Mouse (Mus musculus) embryo, embryonic 11 days (tissue): Measurements from ENCODE around the gene Plxdc2.
A peak's percentile ranks its signal among the peaks of the same experiment; 100 is the strongest.

ENCODE experiments used
- DNase-seq: peaks from one replicate; pipeline ENCODE4 v3.0.0-alpha.2; 2015

Gene Plxdc2

DNA sequence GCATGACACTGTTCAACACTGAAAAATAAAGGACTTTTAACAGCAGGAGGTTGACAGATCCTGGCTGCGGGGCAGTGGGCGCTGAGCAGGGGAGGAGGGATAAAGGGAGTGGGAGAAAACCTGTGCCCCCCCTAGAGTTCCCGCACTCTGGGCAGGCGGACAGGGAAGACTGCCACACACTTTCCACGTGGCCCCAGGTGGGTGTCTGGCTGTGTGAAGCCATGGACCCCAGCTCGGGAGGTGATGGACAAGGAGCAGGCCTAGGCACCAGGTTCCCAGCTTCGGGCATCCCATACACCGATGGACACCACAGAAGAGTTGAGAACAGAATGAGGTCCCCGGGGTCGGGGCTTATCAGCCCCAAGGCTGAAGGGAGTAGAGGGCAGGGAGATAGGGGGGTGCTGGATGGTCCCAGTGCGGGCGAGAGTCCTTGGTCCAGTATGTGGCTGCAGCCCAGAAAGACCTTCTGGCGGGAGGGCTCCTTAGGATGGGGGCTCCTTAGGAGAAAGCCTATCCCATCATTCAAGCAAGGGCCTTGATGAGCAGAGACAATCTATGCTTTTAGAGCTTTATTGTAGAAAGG lies 215.2 kb downstream of the Plxdc2 start:
- no peak for DNase-seq

DNA sequence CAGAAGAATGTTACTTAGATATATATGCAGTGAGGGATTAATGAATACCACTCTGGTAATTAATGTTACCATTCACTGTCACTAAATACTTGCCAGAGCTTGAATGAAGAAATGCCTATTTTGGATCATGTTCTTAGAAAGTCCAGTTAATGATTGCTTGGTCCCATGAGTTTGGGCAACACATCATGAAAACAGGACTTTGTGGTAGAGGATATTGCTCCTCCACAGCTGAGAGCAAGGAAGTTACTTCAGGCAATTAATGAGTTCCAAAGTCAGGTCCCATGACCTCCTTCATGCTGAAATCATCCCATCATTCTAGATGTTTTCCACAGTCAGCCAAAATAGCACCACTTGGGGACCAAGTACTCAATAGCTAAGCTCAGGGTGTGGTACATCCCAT lies 220.5 kb downstream of the Plxdc2 start:
- no peak for DNase-seq

DNA sequence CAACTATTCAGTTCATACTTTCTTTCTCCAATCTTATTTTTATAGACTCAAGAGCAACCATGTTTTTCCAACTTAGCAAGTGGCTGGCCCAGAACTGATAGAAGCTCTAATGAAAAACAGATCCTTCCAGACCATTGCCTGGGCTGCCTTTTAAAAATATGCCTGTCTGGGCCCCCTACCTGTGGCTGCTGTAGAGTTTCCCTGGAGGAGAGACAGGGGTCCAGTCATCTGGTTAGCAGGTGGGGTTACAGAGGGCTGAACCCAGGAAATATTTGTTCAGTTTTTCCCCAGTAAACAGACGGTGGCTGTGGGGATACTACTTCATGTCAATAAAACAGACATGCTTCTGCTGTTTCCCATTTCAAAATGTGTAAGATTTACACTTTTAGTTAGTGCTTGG lies 222.0 kb downstream of the Plxdc2 start:
- DNase-seq: peak; percentile 34

DNA sequence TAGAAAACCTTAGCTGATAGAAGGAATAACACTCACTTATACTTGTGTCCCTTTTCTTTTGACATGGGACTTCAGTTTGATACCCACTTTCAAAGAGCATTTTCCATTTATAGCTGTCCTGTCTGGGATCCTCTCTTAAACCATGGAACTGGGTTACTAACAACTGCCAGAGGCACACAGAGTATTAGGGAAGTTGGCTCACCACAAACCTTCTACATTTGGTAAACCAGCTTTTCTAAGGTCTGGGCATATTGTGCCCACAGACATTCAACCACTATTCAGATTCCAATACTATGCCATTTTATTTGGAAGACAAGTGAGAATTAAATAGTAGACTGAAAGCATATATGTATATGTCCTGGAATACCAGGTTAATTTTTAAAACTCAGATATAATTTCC lies 232.4 kb downstream of the Plxdc2 start:
- no peak for DNase-seq

DNA sequence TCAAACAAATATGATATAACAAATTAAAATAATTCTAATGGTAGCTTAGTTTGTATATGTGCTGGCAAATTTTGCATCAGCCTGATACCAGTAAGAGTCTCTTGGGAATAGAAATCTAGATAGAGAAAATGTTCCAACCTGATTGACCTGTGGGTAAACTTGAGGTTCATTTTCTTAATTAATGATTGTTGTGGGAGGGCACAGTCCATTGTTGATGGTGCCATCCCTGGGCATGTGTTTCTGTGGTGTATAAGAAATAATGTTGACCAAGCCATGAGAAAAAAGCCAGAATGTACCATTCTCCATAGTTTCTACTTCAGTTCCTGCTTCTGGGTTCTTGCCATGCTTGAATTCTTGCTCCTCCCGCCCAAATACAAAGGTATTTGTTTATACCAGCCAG lies 239.3 kb downstream of the Plxdc2 start:
- no peak for DNase-seq

DNA sequence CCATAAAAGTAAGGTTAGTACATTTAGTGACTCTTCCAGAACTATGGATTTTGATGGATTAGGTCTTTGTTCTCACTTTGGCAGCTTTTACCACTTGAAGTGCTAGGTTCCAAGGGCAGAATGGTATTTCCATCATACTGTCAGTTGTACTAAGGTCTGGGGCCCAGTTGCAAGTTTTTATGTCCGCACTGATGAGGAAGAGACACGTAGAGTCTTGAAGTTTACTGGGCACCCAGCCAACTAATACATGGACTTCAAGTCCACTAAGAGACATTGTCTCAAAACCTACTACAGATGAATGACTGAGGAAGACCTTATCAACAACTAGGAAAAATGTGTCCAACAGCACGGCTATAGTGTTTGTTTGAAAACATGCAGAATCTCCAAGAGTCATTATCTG lies 242.1 kb downstream of the Plxdc2 start:
- DNase-seq: no peak

DNA sequence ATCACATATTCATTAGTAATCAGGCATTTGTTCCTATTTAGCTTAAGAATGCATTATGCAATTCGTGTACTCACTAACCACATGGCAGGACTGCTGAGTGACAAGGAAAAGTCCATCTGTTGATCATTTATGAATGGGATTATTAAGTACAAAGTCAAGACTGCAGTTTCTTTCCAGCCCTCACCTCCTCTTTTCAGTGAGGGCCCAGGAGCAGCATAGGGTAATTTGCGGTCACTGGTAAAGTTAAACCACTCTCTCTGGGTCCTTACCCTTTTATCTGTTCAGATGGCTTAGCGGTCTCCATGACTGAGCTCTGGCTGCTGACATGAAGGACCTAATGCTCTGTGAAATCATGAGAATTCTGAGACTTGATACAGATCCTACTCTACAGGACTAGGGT lies 248.2 kb downstream of the Plxdc2 start:
- no peak for DNase-seq

DNA sequence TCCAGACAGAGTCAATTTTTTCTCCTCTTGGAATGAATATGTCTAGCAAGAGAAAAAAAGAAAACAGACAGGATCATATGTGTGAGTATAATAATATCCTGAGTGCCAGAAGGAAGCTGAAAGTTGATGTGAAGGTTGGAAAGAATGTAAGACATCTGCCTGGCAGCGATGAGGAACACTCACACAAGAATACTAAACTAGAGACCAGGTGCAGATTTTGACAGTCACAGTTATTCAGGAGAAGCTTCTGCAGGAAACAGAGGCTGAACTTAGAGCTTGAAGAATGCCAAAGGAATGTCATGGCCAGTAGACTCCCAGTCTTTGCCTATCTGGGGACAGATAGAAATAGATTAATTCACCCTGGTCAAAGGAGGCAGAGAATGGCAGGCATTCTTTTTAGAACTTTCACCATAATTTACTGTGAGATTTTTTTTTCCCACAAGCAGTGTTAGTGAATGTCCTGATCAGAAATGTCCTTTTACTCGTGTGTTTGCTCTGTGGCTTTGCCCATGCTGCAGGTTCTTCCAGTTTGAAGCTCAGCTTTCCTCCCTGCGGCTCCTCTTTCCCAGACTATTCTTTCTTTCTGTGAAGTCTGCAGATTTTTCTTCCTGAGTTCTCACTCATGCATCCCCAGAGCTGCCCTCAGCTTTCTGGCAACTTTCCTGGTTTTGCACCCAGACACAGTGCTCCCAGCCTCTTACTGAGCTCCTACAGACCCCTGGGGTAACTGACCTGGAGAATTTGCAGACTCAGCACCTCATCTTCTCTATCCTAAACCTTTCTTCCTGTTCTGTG lies 251.9 kb downstream of the Plxdc2 start:
- peak; percentile 5 for DNase-seq

DNA sequence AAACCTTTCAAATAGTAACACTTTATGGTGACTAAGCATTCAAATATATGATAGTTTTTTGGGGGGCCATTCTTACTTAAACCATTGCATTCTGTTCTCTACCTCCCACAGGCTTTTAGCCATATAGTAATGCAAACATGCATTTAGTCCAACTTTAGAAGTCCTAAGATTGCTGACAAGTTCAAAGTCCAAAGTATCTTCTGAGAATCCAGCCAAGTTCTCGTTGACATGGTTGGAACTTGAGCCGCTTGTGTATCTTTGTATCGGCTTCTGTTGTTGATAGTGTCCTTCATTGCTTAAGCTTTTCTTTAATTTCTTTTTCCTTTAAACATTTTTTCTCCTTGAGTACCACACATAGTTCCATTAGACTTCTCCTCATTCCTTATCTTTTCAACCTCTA lies 286.0 kb downstream of the Plxdc2 start:
- no peak for DNase-seq

DNA sequence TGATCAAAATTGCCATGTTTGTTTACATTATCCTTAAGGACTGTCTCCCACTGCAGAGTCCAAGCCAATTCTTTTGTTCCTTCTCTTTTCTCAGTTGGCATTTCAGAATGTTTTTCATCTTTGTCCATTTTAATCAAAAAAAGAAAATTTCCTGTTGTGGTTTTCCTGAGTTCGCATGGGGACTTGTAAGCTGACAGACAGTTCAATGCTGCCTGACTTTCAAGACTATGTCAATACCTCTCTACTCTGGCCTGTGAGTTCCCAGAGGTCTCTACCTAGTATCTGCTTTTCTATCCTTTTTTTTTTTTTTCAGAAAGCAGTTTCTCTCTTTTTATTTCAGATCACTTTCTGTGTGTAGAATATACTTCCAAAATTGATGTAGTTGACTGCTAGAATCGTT lies 295.6 kb downstream of the Plxdc2 start:
- no peak for DNase-seq

DNA sequence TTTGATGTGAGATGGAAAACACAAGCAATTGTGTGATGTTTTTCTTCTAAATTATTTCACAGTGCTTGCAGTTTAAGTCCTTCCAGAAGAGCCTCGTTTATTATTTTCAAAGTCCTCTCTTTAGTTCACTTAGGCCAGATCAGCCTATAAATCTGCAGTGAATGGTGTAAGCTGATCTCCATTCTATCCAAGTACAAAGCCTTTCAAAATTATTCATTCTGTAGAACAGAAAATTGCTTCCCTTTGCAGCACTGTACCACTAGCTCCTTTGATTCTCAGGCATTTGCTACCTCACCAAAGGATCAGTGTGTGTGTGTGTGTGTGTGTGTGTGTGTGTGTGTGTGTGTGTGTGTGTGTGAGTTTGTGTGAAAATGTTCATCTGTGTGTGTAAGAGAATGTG lies 308.4 kb downstream of the Plxdc2 start:
- DNase-seq: peak; percentile 11

DNA sequence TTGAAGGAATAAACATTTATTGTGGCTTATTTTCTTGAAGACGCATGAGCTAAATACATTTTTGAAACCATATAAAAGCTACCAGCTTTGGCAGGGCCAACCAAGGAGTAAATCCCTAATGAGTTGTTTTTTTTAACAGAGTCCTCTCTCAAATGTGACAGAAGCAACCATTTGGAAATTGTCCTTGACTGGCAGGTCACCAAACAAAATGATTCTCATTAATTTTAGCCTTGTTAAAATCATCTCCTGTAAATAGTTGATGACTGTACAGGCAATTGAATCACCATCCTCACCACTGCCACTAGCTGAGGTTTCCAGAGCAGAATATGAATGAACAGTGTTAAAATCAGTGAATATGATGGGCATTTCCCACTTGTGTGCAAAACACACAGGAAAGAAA lies 312.3 kb downstream of the Plxdc2 start:
- no peak for DNase-seq

DNA sequence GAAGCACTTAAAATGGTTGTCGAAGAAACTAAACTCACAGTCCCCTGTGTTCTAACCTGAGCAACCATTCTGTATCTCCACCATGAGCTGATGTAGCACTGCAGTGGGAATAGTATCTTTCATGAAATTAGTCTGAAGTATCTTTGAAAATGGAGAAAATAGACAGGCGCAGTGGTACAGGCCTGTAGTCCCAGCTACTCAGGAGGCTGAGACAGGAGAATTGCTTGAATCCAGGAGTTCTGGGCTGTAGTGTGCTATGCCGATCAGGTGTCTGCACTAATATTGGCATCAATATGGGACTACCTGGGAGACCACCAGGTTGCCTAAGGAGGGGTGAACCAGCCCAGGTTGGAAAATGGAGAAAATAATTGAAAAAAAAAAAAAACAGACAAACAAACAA lies 326.8 kb downstream of the Plxdc2 start:
- DNase-seq: no peak

DNA sequence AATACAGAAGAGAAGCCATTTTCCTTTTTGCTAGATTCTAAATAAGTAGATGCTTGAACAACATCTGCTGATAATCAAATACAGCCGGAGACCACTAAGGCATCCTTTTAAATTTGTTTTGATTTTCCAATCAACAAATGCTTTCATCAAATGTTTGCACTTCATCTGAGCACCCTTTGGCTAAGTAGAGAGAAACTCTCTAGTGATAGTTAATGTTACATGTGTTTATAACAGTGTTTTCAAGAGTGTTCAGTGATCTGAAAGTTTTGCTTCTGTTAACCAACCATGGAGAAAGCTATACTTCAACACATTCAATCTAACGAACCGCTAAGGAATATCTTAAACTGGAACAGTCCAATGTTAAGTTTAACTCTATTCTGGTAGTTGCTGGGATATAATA lies 327.6 kb downstream of the Plxdc2 start:
- DNase-seq: no peak

DNA sequence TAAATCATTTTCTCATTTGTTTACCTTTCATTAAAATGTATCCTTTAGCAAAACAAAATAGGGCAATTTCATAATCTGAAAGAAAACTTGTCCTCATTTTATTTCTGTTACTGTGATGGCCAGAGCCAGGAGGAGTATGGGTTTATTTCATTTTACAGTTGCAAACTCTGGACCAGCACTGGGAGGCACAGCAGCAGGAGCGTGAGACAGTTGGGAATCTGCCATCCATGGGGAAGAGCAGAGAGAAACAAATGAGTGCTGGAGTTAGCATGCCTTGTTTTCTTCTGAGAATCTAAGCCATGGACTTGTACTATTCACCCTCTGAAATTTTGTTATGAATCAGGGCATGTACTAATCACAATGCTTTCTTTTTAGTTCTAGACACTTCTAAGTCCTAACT lies 328.4 kb downstream of the Plxdc2 start:
- no peak for DNase-seq

DNA sequence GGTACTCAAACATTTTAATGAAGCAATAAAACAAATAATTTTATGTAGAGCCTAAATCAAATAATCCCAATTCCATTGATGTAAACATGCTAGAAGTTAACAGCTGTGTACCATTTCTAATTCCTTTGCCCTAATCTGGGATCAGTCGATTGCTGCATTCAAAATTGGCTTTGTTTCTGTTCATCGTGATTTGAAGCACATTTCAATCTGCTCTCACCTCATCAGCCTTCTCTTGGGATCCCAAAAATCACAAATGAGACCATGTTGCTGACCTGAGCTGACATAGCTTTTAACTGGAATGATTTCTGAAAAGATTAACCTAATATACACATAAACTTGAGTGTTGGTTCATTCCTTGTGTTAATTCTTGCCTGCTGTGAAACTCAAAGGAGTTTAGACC lies 340.3 kb downstream of the Plxdc2 start:
- DNase-seq: no peak

DNA sequence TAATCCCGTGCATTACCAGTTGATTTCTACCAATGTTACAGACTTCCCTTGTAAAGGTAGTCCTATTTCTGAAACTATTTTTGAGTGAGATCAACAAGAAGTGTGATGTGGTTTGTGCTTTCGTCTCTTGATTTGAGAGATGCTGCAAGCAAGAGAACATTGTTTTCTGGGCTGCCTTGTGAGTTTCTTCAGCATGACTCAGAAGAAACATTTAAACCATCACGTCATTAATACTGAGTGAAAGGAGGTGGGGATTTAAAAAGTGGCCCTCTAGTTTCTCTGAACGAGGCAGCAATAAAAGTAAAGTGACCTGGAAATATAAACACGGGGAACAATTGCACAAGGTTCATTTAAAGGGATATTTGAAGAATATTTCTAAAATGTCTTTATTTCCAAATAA lies 341.1 kb downstream of the Plxdc2 start:
- DNase-seq: no peak

DNA sequence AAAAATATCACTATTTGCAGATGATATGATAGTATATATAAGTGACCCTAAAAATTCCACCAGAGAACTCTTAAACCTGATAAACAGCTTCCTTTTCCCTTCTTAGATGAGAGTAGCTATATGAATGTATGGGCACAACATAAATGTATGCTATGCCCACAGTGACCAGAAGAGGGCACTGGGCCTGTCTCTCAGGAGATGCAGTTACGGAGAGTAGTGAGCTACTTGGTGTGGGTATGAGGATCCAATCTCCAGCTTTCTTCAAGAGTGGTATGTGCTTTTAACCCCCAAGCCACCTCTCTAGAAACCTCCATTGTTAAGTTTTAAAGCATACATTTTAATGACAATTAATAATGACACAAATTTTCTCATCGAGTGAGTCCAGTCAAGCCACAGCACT lies 350.1 kb downstream of the Plxdc2 start:
- no peak for DNase-seq

DNA sequence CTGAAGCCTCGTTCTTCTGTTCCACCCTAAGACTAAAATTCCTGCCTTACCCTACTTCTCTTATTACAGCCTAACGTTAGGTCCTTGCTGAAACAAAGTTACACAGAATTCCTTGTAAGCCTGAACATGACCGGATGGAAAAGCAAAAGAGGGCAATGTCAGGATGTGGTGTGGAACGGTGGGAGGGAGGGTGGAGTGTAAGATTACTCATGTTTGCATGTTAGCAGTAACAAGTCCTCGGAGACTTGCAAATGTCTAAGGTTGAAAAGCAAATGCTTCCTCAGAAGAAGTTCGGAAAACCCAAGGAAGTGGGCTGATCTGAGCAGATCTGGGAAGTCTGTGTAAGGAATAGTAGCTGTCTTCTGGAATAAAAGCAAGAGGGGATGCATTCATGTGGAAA lies 353.8 kb downstream of the Plxdc2 start:
- no peak for DNase-seq

DNA sequence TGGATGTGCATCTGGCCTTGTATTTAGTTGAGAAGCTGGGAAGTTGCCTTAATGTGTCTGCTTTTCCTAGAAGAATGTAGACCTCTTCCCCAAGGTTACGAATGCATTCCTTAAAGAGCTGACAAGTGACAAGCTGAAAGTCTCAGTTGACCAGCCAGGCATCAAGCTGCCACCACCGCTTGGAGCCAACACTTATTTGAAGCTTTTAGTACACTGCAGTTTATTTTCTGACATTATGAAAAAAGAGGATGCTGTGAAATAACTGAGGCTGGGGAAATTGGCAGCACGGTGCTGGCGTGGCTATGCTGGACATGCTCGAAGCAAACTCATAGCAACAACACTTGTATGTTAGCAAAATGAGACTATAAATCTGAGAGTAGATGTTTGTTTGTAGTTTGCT lies 374.9 kb downstream of the Plxdc2 start:
- no peak for DNase-seq

DNA sequence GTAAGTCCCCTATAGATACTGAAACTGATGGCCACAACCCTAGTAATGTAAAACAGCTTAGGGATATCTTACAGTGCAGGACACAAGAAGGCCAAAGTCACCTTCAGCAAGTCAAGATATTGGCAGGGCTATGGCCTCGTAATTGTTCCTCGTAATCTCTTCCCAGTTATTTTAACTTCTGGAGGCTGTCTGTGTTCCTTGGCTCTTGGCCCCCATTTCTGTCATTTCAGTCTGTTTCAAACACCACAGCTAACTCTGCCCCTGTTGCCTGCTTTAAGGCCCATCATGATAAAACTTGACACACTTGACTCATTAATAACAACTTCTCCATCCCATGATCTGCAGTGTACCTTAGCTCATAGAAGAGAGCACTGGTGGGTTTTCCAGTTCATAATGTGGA lies 378.3 kb downstream of the Plxdc2 start:
- DNase-seq: no peak

DNA sequence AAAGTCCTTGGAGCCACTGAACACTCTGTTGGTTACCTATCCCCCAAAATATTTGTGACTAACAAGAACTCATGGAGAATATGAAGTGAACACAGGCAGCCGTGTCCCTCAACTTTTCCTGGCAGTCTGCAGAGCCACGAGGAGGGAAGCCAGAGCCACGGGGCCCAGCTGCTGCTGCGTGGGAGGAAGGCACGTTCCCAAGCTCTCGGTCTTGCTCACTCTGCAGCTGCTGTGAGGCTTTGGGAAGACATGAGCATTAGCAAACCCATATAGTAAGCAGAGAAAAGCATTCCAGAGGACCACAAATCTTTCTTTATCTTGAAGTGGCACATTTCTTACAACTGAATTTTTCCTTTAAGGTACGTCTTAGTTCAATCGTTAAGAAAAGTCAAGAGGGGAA lies 382.1 kb downstream of the Plxdc2 start:
- peak; percentile 43 for DNase-seq

DNA sequence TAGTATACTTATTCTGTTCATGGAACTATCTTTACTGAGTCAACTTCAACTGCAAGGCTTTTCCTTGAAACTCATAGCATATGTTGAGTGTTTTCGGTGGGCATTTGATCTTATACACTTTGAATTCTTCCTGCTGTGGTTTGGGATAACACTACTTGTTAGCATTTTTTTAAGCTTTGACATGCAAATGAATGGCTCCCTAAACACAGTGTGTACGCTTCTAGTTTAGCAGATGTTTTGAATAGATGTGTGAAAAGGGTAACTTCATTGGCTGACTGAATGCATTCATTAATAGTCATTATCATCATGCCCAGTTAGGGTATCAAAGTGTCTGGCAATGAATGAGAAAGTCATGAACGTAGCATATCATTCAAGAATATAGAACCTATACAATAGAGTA lies 385.7 kb downstream of the Plxdc2 start:
- DNase-seq: no peak

DNA sequence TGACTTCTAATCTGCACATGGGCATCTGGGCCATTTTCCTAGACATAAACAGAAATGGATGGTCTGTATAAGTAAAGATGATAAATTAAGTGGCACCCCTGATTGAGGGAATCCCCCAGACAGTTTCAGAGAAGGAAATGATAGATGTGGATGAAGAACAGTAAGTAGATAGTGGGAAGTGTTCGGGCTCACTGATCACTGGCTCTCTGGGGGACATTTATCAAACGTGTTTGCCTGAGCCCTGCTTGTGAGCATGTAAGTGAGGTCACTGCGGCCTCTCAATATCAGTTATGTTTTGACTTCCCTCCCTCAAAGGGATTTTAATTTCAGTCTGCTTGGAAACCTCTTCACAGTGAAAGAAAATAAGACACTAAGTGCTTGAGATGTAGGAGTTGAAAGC lies 387.5 kb downstream of the Plxdc2 start:
- DNase-seq: no peak

DNA sequence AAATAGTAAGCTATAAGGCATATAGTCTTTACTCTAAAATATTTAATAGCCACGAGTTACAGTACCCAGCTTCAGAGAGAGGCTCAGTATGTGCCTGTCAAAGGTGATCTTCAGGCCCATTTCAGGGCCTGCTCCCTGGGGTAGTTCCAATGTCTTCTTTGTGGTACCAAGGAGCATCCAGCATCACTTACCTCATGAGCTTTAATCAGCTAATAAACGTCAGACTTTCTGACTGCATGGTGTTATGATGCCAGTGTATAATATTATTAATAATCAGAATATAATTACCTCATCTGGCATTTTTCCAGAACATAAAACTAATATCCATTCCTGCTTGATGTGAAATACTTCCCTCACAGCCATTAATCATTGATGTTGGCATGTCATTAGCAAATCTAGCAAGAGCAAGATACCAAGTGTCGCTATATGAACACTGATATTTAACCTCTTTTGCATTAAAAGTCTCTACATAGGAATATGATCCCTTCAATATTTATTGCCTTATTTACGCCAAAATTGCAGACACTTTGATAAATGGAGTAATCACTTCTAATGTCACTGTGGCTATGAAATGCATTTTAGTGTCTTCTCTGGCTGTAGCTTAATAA lies 393.3 kb downstream of the Plxdc2 start:
- no peak for DNase-seq
